Mouse (Mus musculus) natural killer cell, adult 2 months (primary cell): ENCODE data around the gene Mif4gd.
"Not testable (repeated sequence)": the region's sequence is repeated elsewhere in the genome, so short reads cannot be mapped to it uniquely, and the experiment has no call there.

ENCODE experiments used
- DNase-seq, 2 experiments: peaks; one replicate each; pipeline ENCODE4 v3.0.0; 2022; ENCODE audit warnings: low spot score in 2 of 2

Mif4gd gene

DNA sequence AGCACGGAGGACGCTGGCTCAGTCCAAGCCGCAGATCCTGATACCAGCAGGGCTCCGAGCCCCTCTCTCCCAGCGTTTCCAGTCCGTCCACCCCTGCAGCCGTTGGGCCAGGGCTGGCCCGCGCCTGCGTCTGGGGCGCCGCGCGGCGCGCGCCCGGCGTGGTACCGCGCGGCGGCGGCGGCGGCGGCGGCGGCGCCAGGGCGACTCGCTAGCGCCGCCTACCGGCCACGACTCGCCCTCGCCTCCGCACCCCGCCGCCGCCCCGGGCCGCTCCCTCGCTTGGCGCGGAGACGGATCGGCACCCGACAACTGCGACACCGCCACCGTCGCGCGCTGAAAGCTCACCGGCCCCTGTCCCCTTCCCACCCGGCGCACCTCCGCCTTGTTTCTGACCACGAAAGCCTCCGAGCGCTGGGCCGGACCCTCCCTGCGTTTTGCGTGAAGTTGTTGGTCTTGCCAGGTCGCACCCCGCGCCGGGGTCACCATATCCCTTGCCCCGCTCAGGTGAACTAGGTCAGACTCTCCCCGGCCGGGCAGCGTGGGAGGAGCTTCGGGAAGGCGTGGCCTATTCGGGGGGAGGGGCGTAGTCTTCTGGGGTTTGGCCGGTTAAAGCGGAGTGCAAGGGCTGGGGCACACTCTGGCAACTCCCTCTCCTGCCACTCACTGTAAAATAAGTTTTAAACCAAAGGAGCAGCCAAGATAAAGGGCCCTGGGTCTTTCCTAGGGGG, at the start of gene Mif4gd:
TSS of gene Mif4gd (minus strand) at position 560 of the 728 bp plus-strand sequence.
- peak; percentile 96 to 97 for DNase-seq

DNA sequence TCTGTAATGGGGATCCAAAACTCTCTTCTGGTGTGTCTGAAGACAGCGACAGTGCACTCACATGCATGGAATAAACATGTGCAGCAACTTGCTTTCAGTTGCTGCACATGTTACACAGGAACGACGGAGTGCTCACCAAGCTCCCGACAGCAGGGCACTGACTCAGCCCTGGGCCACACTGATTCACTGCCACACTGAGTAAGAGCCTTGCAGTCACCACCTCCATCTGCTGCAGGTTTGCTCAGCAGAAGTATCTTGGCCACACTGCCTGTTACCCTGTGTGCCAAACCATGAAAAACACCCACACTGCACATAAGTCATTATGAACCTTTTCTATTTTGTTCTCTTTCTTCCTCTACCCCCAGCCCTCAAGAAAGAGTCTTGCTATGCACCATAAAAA, 47.6 kb upstream of the Mif4gd start:
- DNase-seq, result no peak

DNA sequence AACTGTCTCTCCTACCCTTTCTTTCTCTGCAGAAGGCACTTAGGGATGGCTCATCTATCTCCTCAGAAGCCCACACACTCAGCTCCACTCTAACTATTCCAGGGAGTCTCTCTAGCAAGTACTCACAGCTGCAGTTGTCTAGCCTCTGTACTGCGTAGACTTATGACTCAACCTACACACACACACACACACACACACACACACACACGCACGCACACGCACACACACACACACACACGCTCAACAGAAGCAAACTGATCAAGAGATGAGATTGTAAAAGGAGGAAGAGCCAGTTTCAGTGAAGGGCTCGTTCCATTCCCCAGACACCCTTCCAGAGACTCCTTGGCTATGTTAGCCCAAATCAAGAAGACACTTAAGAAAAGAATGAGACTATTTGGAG, 45.8 kb upstream of the Mif4gd start:
- DNase-seq, result no peak

DNA sequence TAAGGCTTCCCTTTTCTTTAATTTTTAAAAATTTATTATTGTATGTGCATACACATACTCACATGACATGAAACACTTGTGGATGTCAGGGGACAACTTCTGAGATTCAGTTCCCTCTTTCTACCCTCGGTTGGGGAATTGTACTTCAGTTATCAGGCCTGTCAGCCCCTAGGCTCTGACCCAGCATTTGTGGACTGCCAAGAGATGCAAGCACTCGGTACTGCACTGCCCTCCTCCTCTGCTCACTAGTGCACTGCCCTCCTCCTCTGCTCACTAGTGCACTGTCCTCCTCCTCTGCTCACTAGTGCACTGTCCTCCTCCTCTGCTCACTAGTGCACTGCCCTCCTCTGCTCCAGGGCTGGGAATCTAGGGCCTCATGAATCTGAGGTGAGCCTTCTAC, 41.4 kb upstream of the Mif4gd start:
- peak in 1 of 2 experiments; percentile 69 for DNase-seq

DNA sequence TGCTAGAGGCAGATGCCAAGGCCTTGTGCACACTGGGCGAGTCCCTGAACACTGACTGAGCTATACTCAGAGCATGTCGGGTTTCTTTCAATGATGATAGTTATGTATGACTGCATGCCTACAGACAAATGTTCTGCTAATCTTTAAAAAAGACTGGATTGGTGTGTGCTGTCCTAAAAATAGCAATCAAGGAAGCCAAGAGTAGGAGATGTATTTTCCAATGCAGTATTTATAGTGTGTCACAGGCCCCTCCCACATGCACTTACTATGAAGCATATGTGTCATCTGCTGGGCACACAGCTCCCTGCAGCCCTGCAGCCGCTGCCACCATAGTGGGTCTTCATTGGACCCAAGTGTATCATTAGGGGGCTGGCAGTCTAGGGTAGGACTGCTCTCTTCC, 40.4 kb upstream of the Mif4gd start:
- DNase-seq, result no peak

DNA sequence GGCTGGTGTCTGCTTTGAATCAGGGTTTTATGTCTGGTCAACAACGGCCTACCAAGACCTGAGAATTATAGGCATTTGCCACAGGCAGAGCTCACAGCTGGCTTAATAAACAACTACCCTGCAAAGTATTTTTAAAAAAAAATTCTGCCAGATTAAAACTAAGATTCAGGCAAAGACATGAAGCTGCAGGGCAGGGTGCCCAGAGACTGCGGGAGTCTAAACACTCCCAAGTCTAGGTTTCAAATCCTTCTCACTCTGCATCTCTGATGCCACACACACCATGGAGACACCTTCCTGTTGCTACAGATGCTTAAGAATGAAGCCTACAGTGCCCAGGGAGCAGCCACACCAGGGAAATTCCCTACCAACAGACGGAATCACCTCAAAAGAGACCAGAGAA, 38.9 kb upstream of the Mif4gd start:
- no peak for DNase-seq

DNA sequence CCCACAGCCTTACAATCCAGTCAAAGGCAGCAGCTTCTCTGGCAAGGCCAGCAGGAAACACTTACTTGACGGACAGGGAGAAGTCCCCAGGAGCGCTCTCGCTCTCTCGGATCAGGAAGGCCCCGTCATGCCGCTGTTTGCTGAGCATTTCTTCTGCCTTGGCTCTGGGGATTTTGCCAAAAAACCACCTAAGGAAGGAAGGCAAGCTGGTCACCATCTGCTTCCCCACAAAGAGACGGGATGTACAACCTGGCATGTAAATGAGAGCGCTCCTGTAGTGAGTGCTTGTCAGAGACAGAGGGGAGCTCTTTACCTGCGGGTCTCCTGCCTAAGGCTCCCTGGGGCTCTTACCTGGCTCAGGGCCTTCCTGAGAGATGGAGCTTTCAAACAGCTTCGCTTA, 36.9 kb upstream of the Mif4gd start:
- no peak for DNase-seq

DNA sequence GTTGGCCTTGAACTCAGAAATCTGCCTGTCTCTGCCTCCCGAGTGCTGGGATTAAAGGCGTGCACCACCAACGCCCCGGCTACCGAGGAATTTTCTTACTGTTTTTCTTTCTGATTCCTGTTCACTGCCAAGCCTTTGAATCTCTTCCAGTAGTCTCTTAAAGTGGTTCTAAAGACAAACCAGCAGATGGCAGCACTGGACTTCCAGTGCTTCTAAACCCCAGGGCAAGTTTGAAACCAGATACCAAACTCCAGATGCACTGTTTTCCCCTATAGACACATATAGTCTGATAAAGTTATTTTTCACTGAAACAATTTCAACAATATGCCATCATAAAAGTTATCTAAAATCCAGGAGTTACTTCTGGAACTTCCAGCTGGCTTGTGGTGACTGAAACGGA, 34.7 kb upstream of the Mif4gd start:
- peak; percentile 52 to 69 for DNase-seq

DNA sequence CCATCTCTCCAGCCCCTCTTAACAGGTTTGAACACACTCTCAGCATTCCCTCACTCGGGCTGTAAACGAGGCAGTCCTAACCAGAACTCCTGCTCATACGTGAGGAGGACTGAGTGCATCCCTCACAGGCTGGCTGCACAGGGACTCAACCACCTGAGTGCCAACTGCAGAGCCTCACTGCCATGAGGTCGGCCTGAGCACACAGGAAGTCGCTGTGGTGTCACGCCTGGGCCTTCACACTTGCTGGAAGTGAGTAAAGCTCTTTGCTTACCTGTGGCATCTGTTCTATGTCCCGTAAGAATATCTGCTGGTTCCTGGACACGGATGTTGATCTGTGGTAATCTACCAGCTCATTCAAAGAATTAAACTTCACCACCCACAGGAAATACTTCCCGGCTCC, 33.7 kb upstream of the Mif4gd start:
- DNase-seq, result peak; percentile 60 to 63

DNA sequence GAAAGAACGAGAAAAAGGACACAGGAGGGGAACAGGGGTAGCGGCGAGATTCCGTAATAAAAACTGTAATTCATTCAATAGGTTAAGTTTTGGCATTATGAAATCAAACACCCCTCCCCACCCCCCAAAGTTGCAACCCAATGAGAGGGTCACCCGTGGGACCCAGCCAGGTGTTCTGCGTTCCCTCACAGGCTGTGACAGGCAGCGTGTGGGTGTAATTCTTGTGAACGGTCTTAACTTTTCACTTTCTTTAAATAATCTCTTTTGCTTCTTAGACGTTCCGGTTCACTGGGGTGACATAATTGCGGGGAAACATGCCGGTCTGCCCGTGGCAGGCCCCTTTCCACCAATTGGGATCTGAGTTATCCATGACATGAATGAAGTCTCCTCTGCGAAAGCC, 32.7 kb upstream of the Mif4gd start:
- DNase-seq, result not testable (repeated sequence)

DNA sequence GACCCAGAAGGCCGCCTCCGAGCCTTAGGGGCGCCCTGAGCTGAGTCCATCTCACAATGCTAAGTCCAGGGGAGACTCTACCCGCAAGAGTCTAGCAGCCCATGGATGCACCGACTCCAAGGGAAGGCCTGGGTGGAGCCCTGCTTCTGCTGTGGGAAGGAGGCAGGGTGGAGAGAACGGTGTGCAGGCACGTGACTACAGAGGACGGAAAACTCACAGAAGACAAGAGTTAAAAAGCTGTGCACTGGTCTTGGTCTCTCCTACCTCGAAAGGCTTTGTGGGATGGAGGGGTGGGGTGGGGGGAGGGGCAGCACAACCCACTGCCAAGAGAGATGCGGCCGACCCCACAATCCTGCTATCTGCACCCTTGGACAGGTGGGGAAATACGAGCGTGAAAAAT, 31.5 kb upstream of the Mif4gd start:
- no peak for DNase-seq

DNA sequence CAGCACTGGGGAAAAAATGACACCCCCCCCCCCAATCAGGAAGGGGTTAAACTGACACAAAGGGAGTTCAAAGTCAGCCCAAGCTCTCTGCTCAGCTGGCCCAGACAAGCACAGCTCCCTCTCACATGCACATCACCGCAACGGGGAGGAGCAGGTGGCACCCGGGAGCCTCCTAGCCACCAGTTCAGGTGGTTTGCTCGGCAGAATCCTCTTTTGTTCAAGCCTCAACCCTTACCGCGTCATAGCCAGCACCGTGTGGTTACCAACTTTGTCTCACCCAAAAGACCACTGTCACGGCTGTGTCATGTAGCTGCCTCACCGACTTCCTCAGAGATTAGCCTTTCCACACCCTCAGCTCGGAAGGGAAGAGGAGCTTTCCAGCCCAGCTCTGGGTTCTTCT, 30.5 kb upstream of the Mif4gd start:
- peak; percentile 74 for DNase-seq

DNA sequence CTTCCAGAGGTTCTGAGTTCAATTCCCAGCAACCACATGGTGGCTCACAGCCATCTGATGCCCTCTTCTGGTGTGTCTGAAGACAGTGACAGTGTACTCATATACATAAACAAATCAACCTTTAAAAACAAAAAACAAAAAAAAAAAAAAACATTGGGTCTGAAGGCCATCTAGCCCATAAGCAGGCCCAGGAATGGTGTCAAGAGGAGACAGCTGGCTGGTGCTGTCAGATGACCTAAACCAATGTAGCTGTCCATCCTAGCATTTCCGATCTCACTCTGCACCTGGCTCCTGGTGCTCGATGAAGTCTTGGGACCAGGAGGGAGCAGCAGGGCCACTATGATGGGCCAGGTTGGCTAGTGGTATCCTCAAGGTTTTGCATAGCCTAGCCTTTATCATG, 29.9 kb upstream of the Mif4gd start:
- no peak for DNase-seq

DNA sequence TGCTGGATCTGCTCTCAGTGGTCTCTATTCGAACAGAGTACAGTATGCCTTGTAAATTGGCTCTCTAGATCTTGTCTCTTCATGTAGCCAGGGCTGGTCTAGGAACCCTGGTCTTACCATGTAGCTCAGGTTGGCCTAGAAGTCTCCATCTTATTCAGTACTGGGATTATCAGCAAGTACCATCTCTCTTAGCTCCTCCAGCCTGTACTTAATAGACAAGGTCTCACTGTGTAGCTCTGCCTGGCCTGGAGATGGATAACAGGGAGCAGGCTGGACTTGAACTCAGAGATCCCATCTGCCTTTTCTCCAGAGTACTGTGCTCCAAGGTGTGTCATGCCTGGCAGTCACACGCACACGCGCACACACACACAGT, 28.9 kb upstream of the Mif4gd start:
- DNase-seq, result no peak

DNA sequence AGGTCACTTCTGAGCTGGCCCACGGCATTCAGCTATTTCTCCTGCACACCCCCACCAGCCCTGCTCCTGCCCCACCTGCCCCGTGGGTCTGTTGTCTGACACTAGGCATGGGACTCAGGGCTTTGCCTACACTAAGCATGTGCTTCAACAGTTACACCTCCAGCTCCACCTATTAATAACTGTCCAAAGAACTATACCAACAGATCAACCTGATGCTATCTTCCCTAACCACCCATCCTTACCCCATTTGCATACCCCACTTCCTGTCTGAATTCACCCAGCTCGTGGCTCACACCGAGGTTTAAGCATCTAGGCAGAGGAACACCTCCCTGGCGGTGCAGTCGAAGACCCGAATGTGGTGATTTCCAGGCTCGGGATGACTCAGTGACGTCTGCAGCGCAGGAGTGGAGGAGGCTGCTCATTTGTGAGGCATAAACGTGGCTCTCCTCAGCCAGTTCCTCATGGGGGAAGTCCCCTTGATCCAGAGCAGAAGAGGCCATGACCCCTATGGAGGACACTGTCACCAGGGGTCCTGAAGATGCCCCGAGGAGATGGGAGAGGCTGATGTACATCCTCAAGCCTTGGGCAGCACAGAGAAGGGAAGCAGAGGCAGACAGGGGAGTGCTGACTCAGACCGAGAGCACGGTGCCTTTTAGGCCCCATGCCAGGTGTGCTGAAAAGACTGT, 28.4 kb upstream of the Mif4gd start:
- DNase-seq, result peak; percentile 91 to 93

DNA sequence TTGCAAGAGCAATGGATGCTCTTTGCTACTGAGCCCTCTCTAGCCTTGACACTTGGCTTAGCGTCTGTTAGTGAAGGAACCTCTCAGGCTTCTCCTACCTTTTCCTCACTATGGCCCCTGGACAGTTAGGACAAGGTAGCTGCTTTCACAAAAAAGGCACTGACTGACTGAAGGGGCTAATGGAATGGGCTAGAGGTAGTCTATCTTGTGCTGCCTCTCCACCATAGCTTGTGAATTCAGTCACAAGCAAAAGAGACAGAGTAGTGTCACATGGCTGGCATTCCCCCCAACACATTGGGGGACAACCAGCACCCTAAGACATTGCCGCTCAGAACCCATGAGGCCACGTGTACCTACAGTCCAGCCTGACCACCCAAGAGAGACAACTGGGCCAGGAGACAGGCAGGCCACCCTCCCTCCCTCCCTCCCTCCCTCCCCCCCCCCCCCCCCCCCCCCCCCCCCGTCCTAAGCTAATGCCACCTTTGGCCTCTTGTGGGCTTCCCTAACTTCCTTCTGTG, 27.6 kb upstream of the Mif4gd start:
- DNase-seq, result no peak

DNA sequence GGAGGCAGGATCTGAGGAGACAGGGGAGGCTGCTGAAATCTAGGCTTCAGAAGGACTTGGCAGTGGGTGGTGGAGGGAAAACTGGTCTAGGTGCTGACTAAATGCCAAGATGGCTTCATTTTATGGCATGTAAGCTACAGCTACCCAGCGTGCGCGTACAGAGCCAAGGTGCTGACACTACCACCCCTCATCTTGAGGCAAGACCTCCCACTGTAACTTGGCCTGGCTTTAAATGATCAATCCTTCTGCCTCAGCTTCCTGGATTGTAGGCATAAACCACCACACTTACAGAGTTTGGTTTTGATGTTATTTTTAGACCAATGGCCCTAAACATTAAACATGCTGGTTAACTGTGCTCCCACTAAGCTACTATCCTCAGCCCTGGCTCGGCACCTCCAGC, 26.8 kb upstream of the Mif4gd start:
- no peak for DNase-seq

DNA sequence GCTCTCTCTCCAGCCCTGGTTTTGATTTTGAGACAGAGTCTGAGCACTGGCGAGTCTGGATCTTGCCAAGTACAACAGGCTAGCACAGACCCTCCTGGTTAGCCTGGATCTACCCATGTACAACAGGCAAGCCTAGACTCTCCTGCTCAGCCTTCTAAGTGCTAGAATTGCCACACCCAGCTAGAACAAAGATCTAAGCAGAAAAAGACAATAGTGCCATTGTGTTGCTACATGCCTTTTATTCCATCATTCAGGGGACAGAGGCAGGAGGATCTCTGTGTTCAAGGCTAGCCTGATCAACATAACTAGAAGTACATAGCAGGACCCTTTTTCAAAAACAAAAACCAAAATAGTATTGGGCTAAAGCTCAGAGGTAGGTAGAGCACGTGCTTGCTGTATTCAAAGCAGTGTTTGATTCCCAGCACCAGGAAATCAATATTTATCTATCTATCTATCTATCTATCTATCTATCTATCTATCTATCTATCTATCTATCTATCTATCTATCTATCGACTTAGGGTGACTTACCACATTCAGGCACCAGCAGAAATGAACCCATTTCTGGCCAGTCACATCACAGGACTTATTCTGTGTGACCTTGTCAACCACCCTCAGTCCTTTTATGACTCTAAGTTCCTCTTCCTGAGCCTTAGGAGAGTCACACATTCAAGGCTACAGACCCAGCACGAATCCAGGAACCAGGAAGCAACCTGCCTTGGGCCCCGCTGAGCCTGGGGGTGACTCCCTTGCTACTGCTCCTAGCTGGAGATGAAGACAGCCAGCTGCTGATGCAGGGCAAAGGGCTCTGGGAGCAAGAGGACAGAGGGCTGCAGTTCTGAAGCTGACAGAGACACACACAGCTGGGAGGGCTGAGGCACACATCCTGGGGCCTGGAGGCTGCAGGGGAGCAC, 26.0 kb upstream of the Mif4gd start:
- no peak for DNase-seq

DNA sequence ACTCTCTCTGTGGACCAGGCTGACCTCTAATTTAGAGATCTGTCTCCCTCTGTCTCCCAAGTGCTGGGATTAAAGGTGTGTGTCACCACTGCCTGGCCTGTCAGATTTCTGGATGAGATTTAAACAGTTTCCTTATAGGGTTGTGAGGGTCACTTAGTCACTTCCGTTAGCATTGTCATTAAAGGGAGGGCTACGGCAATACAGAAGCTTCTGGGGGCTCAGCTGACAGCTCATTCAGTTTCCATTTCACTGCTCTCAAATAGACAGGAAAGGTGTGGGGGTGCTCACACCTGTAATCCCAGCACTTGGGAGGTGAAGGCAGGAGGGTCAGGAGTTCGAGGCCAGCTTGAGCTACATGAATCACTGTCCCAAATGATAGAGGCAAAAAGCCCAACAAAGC, 24.2 kb upstream of the Mif4gd start:
- DNase-seq, result no peak

DNA sequence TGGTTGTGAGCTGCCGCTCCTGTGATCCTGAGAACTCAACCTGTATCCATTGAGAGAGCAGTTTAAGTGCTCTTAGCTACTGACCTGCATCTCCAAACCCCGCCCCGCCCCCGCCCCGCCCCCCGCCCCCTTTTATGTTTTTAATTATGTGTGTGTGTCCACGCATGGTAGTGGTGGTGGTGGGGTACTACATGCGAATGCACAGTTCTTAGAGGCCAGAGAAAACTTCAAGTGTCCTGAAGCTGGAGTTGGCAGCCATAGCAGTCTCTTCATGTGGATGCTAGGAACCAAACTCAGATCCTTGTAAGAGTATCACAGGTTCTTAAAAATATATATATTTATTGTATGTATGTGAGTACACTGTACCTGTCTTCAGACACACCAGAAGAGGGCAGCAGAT, 22.7 kb upstream of the Mif4gd start:
- DNase-seq, result no peak

DNA sequence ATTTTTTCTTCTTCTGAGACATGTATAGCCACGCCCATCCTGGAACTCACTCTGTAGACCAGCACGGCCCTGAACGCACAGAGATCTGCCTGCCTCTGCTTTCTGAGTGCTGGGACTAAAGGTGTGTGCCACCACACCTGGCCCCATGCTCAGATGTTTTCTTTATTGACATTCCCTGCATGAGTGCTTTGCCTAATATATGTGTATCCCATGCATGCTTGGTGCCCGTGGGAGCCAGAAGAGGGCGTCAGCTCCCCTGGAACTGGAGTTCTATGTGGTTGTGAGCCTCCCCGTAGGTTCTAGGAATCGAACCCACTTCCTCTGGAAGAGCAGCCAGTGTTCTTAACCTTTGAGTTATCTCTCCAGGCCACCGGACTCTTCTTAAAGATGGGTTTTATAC, 22.3 kb upstream of the Mif4gd start:
- DNase-seq, result no peak

DNA sequence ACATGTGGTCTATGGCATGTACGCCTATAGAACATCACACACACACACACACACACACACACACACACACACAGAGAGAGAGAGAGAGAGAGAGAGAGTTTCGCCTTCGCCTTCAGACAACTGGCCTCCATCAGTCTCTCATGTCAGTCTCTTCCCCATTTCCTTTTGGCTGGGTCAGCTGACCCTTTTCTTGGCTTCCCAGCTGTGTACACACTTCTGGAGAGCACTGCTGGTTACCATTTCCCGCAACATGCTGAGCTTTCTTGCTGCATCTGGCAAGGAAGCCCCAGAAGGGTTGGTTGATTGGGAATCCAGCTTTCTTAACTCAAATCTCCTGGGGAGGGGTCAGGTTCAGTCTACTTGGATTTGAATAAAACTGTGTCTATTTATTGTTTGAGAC, 21.3 kb upstream of the Mif4gd start:
- no peak for DNase-seq
